Mouse (Mus musculus): ENCODE data around the gene Hacd3.

- peak; percentile 81 for TF ChIP-seq GATA1 (IDR thresholded peaks at IDR 0.05; ENCODE audit: low read length)
- no peak for TF ChIP-seq TAL1 (IDR thresholded peaks at IDR 0.05; ENCODE audit: low read length)
Measured at GRCm38 (mm10) chr9:65032269-65033108, 11.0 kb upstream of the Hacd3 start, which contains the start of gene Dpp8.
